Mouse (Mus musculus) central nervous system, embryonic 14 days (tissue): Measurements from ENCODE around the gene Tvp23a. TPM values are rescaled to one million over a fixed set of nuclear protein-coding genes. Genes with fewer than 3 reads are reported as not detected.

Source experiments
- polyA plus RNA-seq: library from polyadenylated mRNA; depleted of rRNA; stranded (reverse); fragments of >200 nt; gene quantifications from 2 replicates; pipeline ENCODE4 v1.2.3, GENCODE M21; 2012; rRNA removed

The Tvp23a gene
- 39.2 and 41.0 TPM in 2 replicates for polyA plus RNA-seq

DNA sequence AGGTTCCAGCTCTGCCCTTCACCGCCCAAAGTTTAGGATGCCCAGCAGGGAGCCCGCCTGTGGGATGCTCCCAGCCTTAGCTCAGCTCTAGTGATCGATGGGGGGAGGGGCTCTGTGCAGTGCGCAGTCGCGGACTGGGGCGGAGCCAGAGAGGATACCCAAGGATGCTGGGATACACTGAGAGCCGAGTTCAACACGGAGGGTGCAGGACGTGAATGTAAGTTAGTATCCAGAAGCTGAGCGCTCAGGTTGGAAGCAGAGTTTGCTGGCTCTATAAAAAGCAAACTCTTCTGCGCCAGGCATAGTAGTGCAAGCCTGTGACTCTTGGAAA, at the start of gene Tvp23a:
TSS of gene Tvp23a (minus strand) at position 99 of the 331 bp plus-strand sequence.

DNA sequence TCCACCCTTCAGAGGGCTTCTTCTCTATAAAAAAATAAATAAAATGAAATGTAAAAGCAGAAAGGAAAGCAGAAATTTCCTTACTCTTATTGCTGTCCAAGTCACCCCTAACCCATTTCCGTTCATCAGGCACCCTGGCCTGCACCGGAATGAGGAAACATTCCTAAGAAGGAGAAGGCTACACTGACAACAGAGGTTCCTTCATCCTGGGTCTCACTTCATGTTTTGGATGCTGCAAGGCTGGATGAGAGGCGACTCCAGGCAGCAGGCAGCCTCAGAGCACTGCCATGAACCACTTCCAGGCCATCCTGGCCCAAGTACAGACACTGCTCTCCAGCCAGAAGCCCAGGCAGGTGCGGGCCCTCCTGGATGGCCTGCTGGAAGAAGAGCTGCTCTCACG, 32.7 kb upstream of the Tvp23a start, which contains the start of gene Ciita:
TSS of gene Ciita (plus strand) at position 203 of the 400 bp plus-strand sequence.

DNA sequence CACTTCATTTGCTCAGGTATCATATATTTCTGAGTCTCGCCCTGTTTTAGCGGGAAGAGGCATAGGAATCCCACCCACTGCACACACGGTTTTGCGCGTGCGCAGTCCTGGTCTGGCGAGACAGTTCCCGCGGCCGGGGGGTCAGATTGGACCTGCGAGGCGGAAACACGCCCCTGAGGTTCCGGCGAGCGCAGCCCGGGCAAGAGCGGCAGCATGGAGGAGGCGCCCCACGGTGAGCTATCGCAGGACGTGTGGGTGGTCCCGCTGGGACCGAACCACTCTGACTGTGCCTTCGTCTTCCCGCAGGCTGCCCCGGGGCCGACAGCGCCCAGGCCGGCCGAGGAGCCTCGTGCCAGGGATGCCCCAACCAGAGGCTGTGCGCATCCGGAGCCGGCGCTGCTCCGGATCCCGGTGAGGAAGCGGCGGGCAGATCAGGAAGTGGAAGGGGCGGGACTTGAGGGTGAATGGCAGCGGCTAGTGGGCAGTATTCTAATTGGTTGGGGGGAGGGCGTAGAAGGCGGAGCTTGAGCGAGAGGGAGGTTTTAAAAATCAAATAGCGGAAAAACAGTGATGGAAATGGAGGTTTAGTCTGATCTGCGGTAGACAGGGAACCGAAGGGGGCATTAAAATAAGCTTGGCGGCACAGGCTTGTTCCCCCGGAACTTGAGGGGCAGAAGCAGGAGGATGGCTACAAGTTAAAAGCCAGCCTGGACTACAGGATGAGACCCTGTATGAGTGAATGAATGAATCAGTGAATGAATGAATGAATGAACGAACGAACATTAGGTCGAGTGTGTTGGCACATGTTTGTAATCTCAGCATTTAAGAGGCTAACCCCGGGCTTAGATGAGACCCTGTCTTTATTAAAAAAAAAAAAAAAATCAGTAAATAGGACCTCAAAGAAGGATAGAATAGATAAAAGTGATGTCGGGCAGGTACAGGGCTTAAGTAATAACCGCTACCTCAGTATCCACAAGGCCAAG, 35.1 kb downstream of the Tvp23a start, which contains the start of gene Nubp1:
TSS of gene Nubp1 (plus strand) at position 185 of the 983 bp plus-strand sequence.

DNA sequence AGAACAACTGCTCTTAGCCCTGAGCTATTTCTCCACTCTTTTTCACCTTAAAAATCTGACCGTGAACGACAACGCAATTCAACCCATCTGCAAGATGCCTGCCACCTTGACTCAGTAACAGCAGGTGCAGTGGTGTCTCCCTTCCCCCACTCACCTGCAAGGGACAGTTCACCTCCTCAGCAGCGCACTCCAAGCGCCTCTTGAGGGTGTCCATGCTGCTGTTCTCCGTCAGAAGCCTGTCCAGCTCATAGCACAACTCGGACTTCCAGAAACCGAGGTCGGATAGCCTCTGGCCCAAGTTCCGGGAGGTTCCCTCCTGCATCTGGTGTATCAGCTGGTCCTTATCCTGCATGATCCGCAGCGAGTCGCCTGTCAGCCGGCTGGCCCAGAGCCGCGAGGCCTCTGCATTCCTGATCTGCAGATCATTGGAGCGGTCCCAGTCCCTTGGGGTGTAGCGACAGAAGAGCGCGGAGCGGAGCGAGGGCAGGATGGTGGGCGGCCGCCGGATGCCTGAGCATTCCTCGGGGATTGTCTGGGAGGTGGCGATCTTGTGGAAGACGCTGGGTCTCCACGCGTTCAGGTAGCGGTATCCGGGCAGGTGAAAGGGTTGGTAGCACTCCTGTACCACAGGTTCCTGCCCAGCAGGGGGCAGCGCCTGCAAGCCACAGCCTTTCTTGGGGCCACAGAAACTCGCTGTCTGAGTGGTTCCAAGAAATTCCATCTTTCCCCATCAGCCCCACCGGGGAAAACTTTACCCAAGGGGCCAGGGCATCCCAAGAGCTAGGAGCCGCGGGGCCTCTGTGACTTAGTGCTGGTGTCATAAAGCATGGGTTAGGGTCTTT, 52.2 kb downstream of the Tvp23a start, which contains the start of gene Tekt5:
TSS of gene Tekt5 (minus strand) at position 792 of the 842 bp plus-strand sequence.

Other genes with a start within 250 kb of the Tvp23a start
- gene Emp2, start 133.4 kb downstream of the Tvp23a start, polyA plus RNA-seq: 5.6 and 9.1 TPM in 2 replicates
- 3.3 and 4.0 TPM in 2 replicates for gene Tekt5, start 51.9 kb downstream of the Tvp23a start, polyA plus RNA-seq
- 43.5 and 44.9 TPM in 2 replicates for gene Nubp1, start 35.4 kb downstream of the Tvp23a start, polyA plus RNA-seq
- 0.02 and 0.04 TPM in 2 replicates for gene Ciita, start 32.7 kb upstream of the Tvp23a start, polyA plus RNA-seq
- gene Dexi, start 95.7 kb upstream of the Tvp23a start, polyA plus RNA-seq: 39.0 and 39.8 TPM in 2 replicates
- 27.9 and 30.8 TPM in 2 replicates for gene Clec16a, start 98.0 kb upstream of the Tvp23a start, polyA plus RNA-seq